Mouse (Mus musculus) brain, embryonic 14.5 days (tissue): ENCODE measurements around the gene Slc41a2.

Source experiments
- CTCF ChIP-seq: fragments of 200-500 bp; IDR thresholded peaks from 2 replicates; pipeline ENCODE4 v1.5.1; 2012; ENCODE audit warnings: inconsistent platforms, mild to moderate bottlenecking, moderate library complexity, borderline replicate concordance; ENCODE audit not compliant: insufficient read depth, insufficient read length; ENCODE audit errors: extremely low read depth
- POLR2A ChIP-seq: fragments of 200-500 bp; IDR thresholded peaks from 2 replicates; pipeline ENCODE4 v1.6.1; 2012; ENCODE audit warnings: mild to moderate bottlenecking, inconsistent platforms, borderline replicate concordance; ENCODE audit not compliant: poor library complexity, insufficient read depth, insufficient read length, severe bottlenecking; ENCODE audit errors: extremely low read depth

- TF ChIP-seq CTCF (no peak), POLR2A (no peak)
Observed at GRCm38 (mm10) chr10:83228626-83229025, 109.1 kb downstream of the Slc41a2 start.
